In the genomic region with DNA sequence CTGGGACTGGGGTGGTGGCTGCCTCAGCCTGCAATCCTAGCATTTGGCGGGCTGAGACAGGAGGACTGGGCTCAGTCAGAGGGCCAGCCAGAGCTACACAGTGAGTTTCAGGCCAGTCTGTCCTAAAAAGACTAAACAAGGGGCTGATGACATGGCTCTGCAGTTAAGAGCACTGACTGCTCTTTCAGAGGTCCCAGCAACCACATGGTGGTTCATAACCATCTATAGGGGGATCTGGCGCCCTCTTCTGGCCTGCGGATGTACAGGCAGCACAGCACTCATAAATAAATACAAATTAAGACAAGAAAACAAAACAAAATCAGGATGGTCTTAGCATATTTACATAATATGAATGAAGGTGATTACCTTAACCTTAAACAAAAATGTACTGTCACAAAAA, we compare ENCODE assay signal across 8 mouse cellular contexts. TPM values are rescaled to one million over a fixed set of nuclear protein-coding genes. Genes with fewer than 3 reads are reported as not detected.
DNase-seq lines count a peak whose midpoint lies in the region; ATAC-seq lines count a peak whose summit lies in the region.

No protein-coding gene starts in this region.

- 0 out of 2 replicates have a peak, but pooled peaks have one; percentile 37 for ATAC-seq in forebrain, embryonic 11.5 days (replicated peaks; ENCODE audit: low FRiP score)
- ATAC-seq in hindbrain, embryonic 13.5 days (ENCODE audit: low FRiP score), result no peak
- no peak for ATAC-seq in limb, embryonic 12.5 days (ENCODE audit: insufficient number of reproducible peaks, insufficient read depth, low FRiP score, low TSS enrichment, low read depth)
- no peak for ATAC-seq in midbrain, embryonic 11.5 days (ENCODE audit: low FRiP score)

- 27% methylated on average over 3 of the region's 3 CpGs for WGBS in forebrain, embryonic 11.5 days
- WGBS in hindbrain, embryonic 13.5 days, result 31% methylated on average over 3 of the region's 3 CpGs
- WGBS in limb, embryonic 12.5 days, result 32% methylated on average over 3 of the region's 3 CpGs
- WGBS in midbrain, embryonic 11.5 days, result 31% methylated on average over 3 of the region's 3 CpGs

- DNase-seq in gastrocnemius, adult 18-20 months (ENCODE audit: low spot score), result peak; percentile 71
- DNase-seq in gastrocnemius, postnatal 25 days, result no peak
- peak; percentile 81 for DNase-seq in c-Kit-positive CD71-positive TER-119-negative erythroid progenitor cells, embryonic 14.5 days (ENCODE audit: low read depth)
- DNase-seq in forebrain, embryonic 11.5 days (ENCODE audit: low spot score), result peak; percentile 85
- peak; percentile 90 for DNase-seq in midbrain, embryonic 11.5 days (ENCODE audit: low spot score, missing footprints)
- peak; percentile 71 to 78 for DNase-seq in spleen, postnatal 36 days (ENCODE audit: low spot score in 2 of 2)

- H3K4me3 ChIP-seq in forebrain, embryonic 11.5 days (ENCODE audit: low read depth, low read length), result no peak overlapping the region
- peak overlapping the region; percentile 94 for H3K4me3 ChIP-seq in hindbrain, embryonic 13.5 days
- H3K4me3 ChIP-seq in limb, embryonic 12.5 days (replicated peaks), result peak overlapping the region; percentile 92; the same call in 1 of the 2 replicates
- H3K4me3 ChIP-seq in midbrain, embryonic 11.5 days (ENCODE audit: low read depth, low read length), result no peak overlapping the region

- H3K9me3 ChIP-seq in forebrain, embryonic 11.5 days (ENCODE audit: control insufficient read depth, low read length), result no peaks in the 10 kb centered on the region; the same call in 1 of the 2 replicates
- no peaks in the 10 kb centered on the region for H3K9me3 ChIP-seq in hindbrain, embryonic 13.5 days
- H3K9me3 ChIP-seq in limb, embryonic 12.5 days, result peaks cover 4% of the 10 kb centered on the region; the same call in 1 of the 2 replicates
- H3K9me3 ChIP-seq in midbrain, embryonic 11.5 days (ENCODE audit: control insufficient read depth, low read length), result no peaks in the 10 kb centered on the region

- peaks cover 4% of the 10 kb centered on the region; the same call in 1 of the 2 replicates for H3K36me3 ChIP-seq in forebrain, embryonic 11.5 days (ENCODE audit: control insufficient read depth, insufficient read depth, low read length)
- H3K36me3 ChIP-seq in hindbrain, embryonic 13.5 days, result peaks cover 30% of the 10 kb centered on the region
- H3K36me3 ChIP-seq in limb, embryonic 12.5 days, result peaks cover 33% of the 10 kb centered on the region
- H3K36me3 ChIP-seq in midbrain, embryonic 11.5 days (ENCODE audit: control insufficient read depth, insufficient read depth, low read length), result peaks cover 11% of the 10 kb centered on the region; the same call in 1 of the 2 replicates

- peaks cover 3% of the 10 kb centered on the region; the same call in 1 of the 2 replicates for H3K4me1 ChIP-seq in forebrain, embryonic 11.5 days (replicated peaks; ENCODE audit: control insufficient read depth, insufficient read depth, low read length)
- H3K4me1 ChIP-seq in hindbrain, embryonic 13.5 days (replicated peaks), result peaks cover 22% of the 10 kb centered on the region
- peaks cover 19% of the 10 kb centered on the region for H3K4me1 ChIP-seq in limb, embryonic 12.5 days (replicated peaks)
- peaks cover 12% of the 10 kb centered on the region; the same call in 1 of the 2 replicates for H3K4me1 ChIP-seq in midbrain, embryonic 11.5 days (ENCODE audit: control insufficient read depth, insufficient read depth, low read length)

- H3K27me3 ChIP-seq in forebrain, embryonic 11.5 days (ENCODE audit: control insufficient read depth, insufficient read depth, low read length), result no peaks in the 10 kb centered on the region
- no peaks in the 10 kb centered on the region for H3K27me3 ChIP-seq in hindbrain, embryonic 13.5 days
- no peaks in the 10 kb centered on the region for H3K27me3 ChIP-seq in limb, embryonic 12.5 days
- H3K27me3 ChIP-seq in midbrain, embryonic 11.5 days (ENCODE audit: control insufficient read depth, insufficient read depth, low read length), result no peaks in the 10 kb centered on the region

- H3K9ac ChIP-seq in forebrain, embryonic 11.5 days (ENCODE audit: low read length), result no peak overlapping the region
- H3K9ac ChIP-seq in hindbrain, embryonic 13.5 days, result no peak overlapping the region
- no peak overlapping the region for H3K9ac ChIP-seq in limb, embryonic 12.5 days (replicated peaks)
- H3K9ac ChIP-seq in midbrain, embryonic 11.5 days (ENCODE audit: low read length), result no peak overlapping the region

- H3K27ac ChIP-seq in forebrain, embryonic 11.5 days (ENCODE audit: low read depth, low read length), result no peak overlapping the region
- H3K27ac ChIP-seq in hindbrain, embryonic 13.5 days, result no peak overlapping the region
- H3K27ac ChIP-seq in limb, embryonic 12.5 days, result no peak overlapping the region
- H3K27ac ChIP-seq in midbrain, embryonic 11.5 days (ENCODE audit: low read depth, low read length), result no peak overlapping the region

- H3K4me2 ChIP-seq in forebrain, embryonic 11.5 days (ENCODE audit: low read depth, low read length, severe bottlenecking), result no peak overlapping the region
- peak overlapping the region; percentile 69 for H3K4me2 ChIP-seq in hindbrain, embryonic 13.5 days
- H3K4me2 ChIP-seq in limb, embryonic 12.5 days, result peak overlapping the region; percentile 72
- H3K4me2 ChIP-seq in midbrain, embryonic 11.5 days, result peak overlapping the region; percentile 69; the same call in 1 of the 2 replicates

RNA-seq across cellular contexts. Expression of gene Tmem50a, which starts 1.4 kb away (rescaled TPM):
- total RNA-seq in gastrocnemius, adult 18-20 months (2021), result 10 to 100 TPM; 29.9 to 31.9 TPM
- 10 to 100 TPM; 25.7 to 32.2 TPM for total RNA-seq in gastrocnemius, postnatal 25 days (2021)
- 114 and 117 TPM in 2 replicates for polyA plus RNA-seq in forebrain, embryonic 11.5 days (2014; fragmentation: Nextera tagmentation; extraction: Ambion mirVana)
- polyA plus RNA-seq in hindbrain, embryonic 13.5 days (2015; fragmentation: Nextera tagmentation; extraction: Ambion mirVana), result 211 and 212 TPM in 2 replicates
- polyA plus RNA-seq in limb, embryonic 12.5 days (2016; fragmentation: Nextera tagmentation; extraction: Ambion mirVana), result 156 and 159 TPM in 2 replicates
- 156 TPM in 2 replicates for polyA plus RNA-seq in midbrain, embryonic 11.5 days (2014; fragmentation: Nextera tagmentation; extraction: Ambion mirVana)

RNA-seq across cellular contexts. Expression of gene Rsrp1, which starts 10.0 kb away (rescaled TPM):
- total RNA-seq in gastrocnemius, adult 18-20 months (2021), result 100 to 1,000 TPM; 149 to 155 TPM
- total RNA-seq in gastrocnemius, postnatal 25 days (2021), result 100 to 1,000 TPM; 155 to 161 TPM
- 332 and 356 TPM in 2 replicates for polyA plus RNA-seq in forebrain, embryonic 11.5 days (2014; fragmentation: Nextera tagmentation; extraction: Ambion mirVana)
- polyA plus RNA-seq in hindbrain, embryonic 13.5 days (2015; fragmentation: Nextera tagmentation; extraction: Ambion mirVana), result 538 and 556 TPM in 2 replicates
- polyA plus RNA-seq in limb, embryonic 12.5 days (2016; fragmentation: Nextera tagmentation; extraction: Ambion mirVana), result 510 and 528 TPM in 2 replicates
- polyA plus RNA-seq in midbrain, embryonic 11.5 days (2014; fragmentation: Nextera tagmentation; extraction: Ambion mirVana), result 352 and 403 TPM in 2 replicates

RNA-seq across cellular contexts. Expression of gene Syf2, which starts 17.3 kb away (rescaled TPM):
- 10 to 100 TPM; 43.3 to 43.9 TPM for total RNA-seq in gastrocnemius, adult 18-20 months (2021)
- total RNA-seq in gastrocnemius, postnatal 25 days (2021), result 10 to 100 TPM; 32.7 to 34.8 TPM
- 59.0 and 66.7 TPM in 2 replicates for polyA plus RNA-seq in forebrain, embryonic 11.5 days (2014; fragmentation: Nextera tagmentation; extraction: Ambion mirVana)
- polyA plus RNA-seq in hindbrain, embryonic 13.5 days (2015; fragmentation: Nextera tagmentation; extraction: Ambion mirVana), result 65.5 and 70.4 TPM in 2 replicates
- 72.9 and 73.8 TPM in 2 replicates for polyA plus RNA-seq in limb, embryonic 12.5 days (2016; fragmentation: Nextera tagmentation; extraction: Ambion mirVana)
- 76.7 and 79.4 TPM in 2 replicates for polyA plus RNA-seq in midbrain, embryonic 11.5 days (2014; fragmentation: Nextera tagmentation; extraction: Ambion mirVana)

RNA-seq across cellular contexts. Expression of gene Rhd, which starts 49.1 kb away (rescaled TPM):
- total RNA-seq in gastrocnemius, adult 18-20 months (2021), result not detected
- not detected for total RNA-seq in gastrocnemius, postnatal 25 days (2021)
- 15.9 and 21.6 TPM in 2 replicates for polyA plus RNA-seq in forebrain, embryonic 11.5 days (2014; fragmentation: Nextera tagmentation; extraction: Ambion mirVana)
- 1.3 and 2.3 TPM in 2 replicates for polyA plus RNA-seq in hindbrain, embryonic 13.5 days (2015; fragmentation: Nextera tagmentation; extraction: Ambion mirVana)
- polyA plus RNA-seq in limb, embryonic 12.5 days (2016; fragmentation: Nextera tagmentation; extraction: Ambion mirVana), result 7.8 TPM in 2 replicates
- 19.2 and 21.3 TPM in 2 replicates for polyA plus RNA-seq in midbrain, embryonic 11.5 days (2014; fragmentation: Nextera tagmentation; extraction: Ambion mirVana)

Comparison
In these comparisons a context has a peak if more than half of its experiments do, and no peak if none do; other contexts are left out.
1. H3K4me3 ChIP-seq: peak in hindbrain, embryonic 13.5 days (single experiment) and limb, embryonic 12.5 days (single experiment); none in forebrain, embryonic 11.5 days (single experiment) and midbrain, embryonic 11.5 days (single experiment).